Mouse (Mus musculus) olfactory bulb, adult 2 months (tissue): ENCODE results near the gene Col4a1. TPM values are rescaled to one million over a fixed set of nuclear protein-coding genes. Genes with fewer than 3 reads are reported as not detected.

Experiments used
- H3K27ac ChIP-seq: fragments of 200-500 bp; 2 replicates; pipeline ENCODE4 v1.5.1; 2012; ENCODE audit warnings: low read depth, low read length; ENCODE audit not compliant: insufficient read depth
- H3K4me1 ChIP-seq: fragments of 200-500 bp; 2 replicates; pipeline ENCODE4 v1.6.1; 2012; ENCODE audit warnings: low read length; ENCODE audit not compliant: control insufficient read depth, insufficient read depth
- H3K4me3 ChIP-seq: fragments of 200-500 bp; 2 replicates; pipeline ENCODE4 v1.5.1; 2012; ENCODE audit warnings: mild to moderate bottlenecking, low read depth, low read length, moderate library complexity; ENCODE audit not compliant: insufficient read depth
- CTCF ChIP-seq: fragments of 200-500 bp; IDR thresholded peaks from 2 replicates; pipeline ENCODE4 v1.5.1; 2012; ENCODE audit warnings: low read depth, mild to moderate bottlenecking, low read length, moderate library complexity; ENCODE audit not compliant: insufficient read depth
- POLR2A ChIP-seq: fragments of 200-500 bp; IDR thresholded peaks from 2 replicates; pipeline ENCODE4 v1.6.1; 2012; ENCODE audit warnings: mild to moderate bottlenecking, low read depth, low read length, moderate library complexity; ENCODE audit not compliant: insufficient read depth
- WGBS: fragments of 180-500 bp; shearing (Covaris S2); methylation state at CpG from one replicate; pipeline ENCODE4 v1.1.7; 2018; 5-methylcytosine and 5-hydroxymethylcytosine counted together
- polyA plus RNA-seq: library from polyadenylated mRNA; stranded (reverse); fragments of >200 nt; gene quantifications from 2 replicates; pipeline ENCODE4 v1.2.4, GENCODE M21; 2012; ENCODE audit warnings: low replicate concordance; ENCODE audit not compliant: missing spikeins, insufficient read depth, insufficient read length

Gene Col4a1
- polyA plus RNA-seq, 1 experiment, result not detected

GRCm38 (mm10) chr8:11253556-11253955 lies 59.1 kb downstream of the Col4a1 start:
- TF ChIP-seq CTCF (peak; percentile 83), POLR2A (no peak)
- Histone ChIP-seq H3K4me1 (peaks cover 15% of the 10 kb centered on the region), H3K4me3 (no peak overlapping the region)

GRCm38 (mm10) chr8:11253041-11253440 lies 59.6 kb downstream of the Col4a1 start:
- H3K4me3 ChIP-seq, result no peak overlapping the region
- TF ChIP-seq POLR2A (no peak), CTCF (no peak)
- no peak overlapping the region for H3K27ac ChIP-seq
- peaks cover 15% of the 10 kb centered on the region for H3K4me1 ChIP-seq
- WGBS, result 89% methylated on average over 10 of the region's 10 CpGs

More at GRCm38 (mm10) chr8:11253556-11253955, 59.1 kb downstream of the Col4a1 start:
- no peak overlapping the region for H3K27ac ChIP-seq
- 83% methylated on average over 1 of the region's 1 CpGs for WGBS

GRCm38 (mm10) chr8:11252235-11252774 lies 60.3 kb downstream of the Col4a1 start:
- TF ChIP-seq POLR2A, result no peak
- TF ChIP-seq CTCF, result no peak
- peaks cover 13% of the 10 kb centered on the region for H3K4me1 ChIP-seq
- H3K27ac ChIP-seq, result no peak overlapping the region
- WGBS, result 77% methylated on average over 7 of the region's 7 CpGs
- no peak overlapping the region for H3K4me3 ChIP-seq

DNA sequence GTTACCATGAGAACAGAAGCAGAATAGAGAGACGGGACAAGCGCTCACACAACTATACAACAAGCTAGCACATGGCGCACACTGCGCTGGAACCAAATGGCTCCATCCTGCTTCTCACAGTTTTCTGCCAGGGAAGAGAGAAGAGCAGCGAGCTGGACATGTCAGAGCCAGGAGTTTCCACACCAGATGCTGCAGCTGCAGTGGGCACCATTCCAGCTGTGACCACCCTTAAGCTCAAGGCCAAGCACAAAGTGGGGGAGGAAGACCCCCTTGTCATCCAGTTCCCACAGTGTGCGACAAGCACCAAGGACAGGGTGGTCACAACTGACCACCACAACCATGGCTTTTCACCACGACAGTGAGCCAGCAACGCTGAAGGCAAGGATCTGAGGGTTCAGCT lies 62.5 kb downstream of the Col4a1 start:
- TF ChIP-seq CTCF, result no peak
- WGBS, result 81% methylated on average over 8 of the region's 8 CpGs
- Histone ChIP-seq H3K4me1 (peaks cover 12% of the 10 kb centered on the region), H3K4me3 (no peak overlapping the region), H3K27ac (no peak overlapping the region)

- TF ChIP-seq CTCF, result no peak
- no peak for TF ChIP-seq POLR2A
- H3K4me1 ChIP-seq, result peaks cover 12% of the 10 kb centered on the region
- WGBS, result 35% methylated on average over 7 of the region's 7 CpGs
- no peak overlapping the region for H3K27ac ChIP-seq
- H3K4me3 ChIP-seq, result no peak overlapping the region
Observed at GRCm38 (mm10) chr8:11249541-11250058, 63.0 kb downstream of the Col4a1 start.

- Histone ChIP-seq H3K4me3 (no peak overlapping the region), H3K4me1 (peaks cover 12% of the 10 kb centered on the region), H3K27ac (no peak overlapping the region)
- TF ChIP-seq POLR2A (no peak), CTCF (no peak)
- 78% methylated on average over 7 of the region's 7 CpGs for WGBS
Observed at GRCm38 (mm10) chr8:11248712-11249111, 63.9 kb downstream of the Col4a1 start.

- Histone ChIP-seq H3K27ac (no peak overlapping the region), H3K4me1 (no peaks in the 10 kb centered on the region), H3K4me3 (no peak overlapping the region)
- WGBS, result 28% methylated on average over 2 of the region's 2 CpGs
- no peak for TF ChIP-seq POLR2A
- TF ChIP-seq CTCF, result no peak
Observed at GRCm38 (mm10) chr8:11241488-11241887, 71.1 kb downstream of the Col4a1 start.

- no peaks in the 10 kb centered on the region for H3K4me1 ChIP-seq
- no peak for TF ChIP-seq POLR2A
- no peak for TF ChIP-seq CTCF
- WGBS, result 57% methylated on average over 6 of the region's 6 CpGs
- H3K27ac ChIP-seq, result no peak overlapping the region
- H3K4me3 ChIP-seq, result no peak overlapping the region
Observed at GRCm38 (mm10) chr8:11234879-11235210, 77.8 kb downstream of the Col4a1 start.

GRCm38 (mm10) chr8:11234151-11234878 lies 78.3 kb downstream of the Col4a1 start:
- Histone ChIP-seq H3K27ac (no peak overlapping the region), H3K4me1 (no peaks in the 10 kb centered on the region), H3K4me3 (no peak overlapping the region)
- WGBS, result 73% methylated on average over 10 of the region's 10 CpGs
- TF ChIP-seq CTCF (no peak), POLR2A (no peak)

GRCm38 (mm10) chr8:11233009-11233408 lies 79.6 kb downstream of the Col4a1 start:
- TF ChIP-seq POLR2A, result no peak
- no peak for TF ChIP-seq CTCF
- Histone ChIP-seq H3K4me1 (no peaks in the 10 kb centered on the region), H3K4me3 (no peak overlapping the region), H3K27ac (no peak overlapping the region)
- WGBS, result 87% methylated on average over 4 of the region's 4 CpGs
